Mouse (Mus musculus) testis, adult 2 months (tissue): ENCODE data around the gene Rptor. TPM values are rescaled to one million over a fixed set of nuclear protein-coding genes. Genes with fewer than 3 reads are reported as not detected.

ENCODE experiments used
- H3K27ac ChIP-seq: fragments of 200-500 bp; 2 replicates; pipeline ENCODE4 v1.5.1; 2012; ENCODE audit warnings: low read depth, low read length; ENCODE audit not compliant: control insufficient read depth, insufficient read depth
- H3K27me3 ChIP-seq: fragments of 200-500 bp; 2 replicates; pipeline ENCODE4 v1.6.1; 2012; ENCODE audit warnings: mild to moderate bottlenecking, low read length, moderate library complexity; ENCODE audit not compliant: control insufficient read depth, insufficient read depth
- H3K36me3 ChIP-seq: fragments of 200-500 bp; 2 replicates; pipeline ENCODE4 v1.6.1; 2012; ENCODE audit warnings: mild to moderate bottlenecking, low read length; ENCODE audit not compliant: control insufficient read depth, insufficient read depth
- H3K4me1 ChIP-seq: fragments of 200-500 bp; 2 replicates; pipeline ENCODE4 v1.6.1; 2012; ENCODE audit warnings: low read length; ENCODE audit not compliant: control insufficient read depth, insufficient read depth
- H3K4me3 ChIP-seq: fragments of 200-500 bp; 2 replicates; pipeline ENCODE4 v1.5.1; 2012; ENCODE audit warnings: low read depth, mild to moderate bottlenecking, low read length, moderate library complexity, mixed read lengths; ENCODE audit not compliant: control insufficient read depth
- CTCF ChIP-seq: fragments of 200-500 bp; IDR thresholded peaks from 2 replicates; pipeline ENCODE4 v1.5.1; 2012; ENCODE audit warnings: low read depth, mild to moderate bottlenecking, inconsistent platforms, low read length, moderate library complexity; ENCODE audit not compliant: control insufficient read depth, insufficient read depth, insufficient replicate concordance
- POLR2A ChIP-seq: fragments of 200-500 bp; IDR thresholded peaks from 2 replicates; pipeline ENCODE4 v1.6.1; 2012; ENCODE audit warnings: low read depth, mild to moderate bottlenecking, inconsistent platforms, low read length, moderate library complexity; ENCODE audit not compliant: control insufficient read depth
- polyA plus RNA-seq: library from polyadenylated mRNA; depleted of rRNA; stranded (reverse); fragments of >200 nt; gene quantifications from 2 replicates; pipeline ENCODE4 v1.2.3, GENCODE M21; 2012

Rptor gene
- polyA plus RNA-seq, 1 experiment: 25.4 TPM

- H3K27me3 ChIP-seq: no peaks in the 10 kb centered on the region
- H3K27ac ChIP-seq: no peak overlapping the region
- no peaks in the 10 kb centered on the region for H3K4me1 ChIP-seq
- TF ChIP-seq CTCF (no peak), POLR2A (no peak)
- no peaks in the 10 kb centered on the region for H3K36me3 ChIP-seq
- no peak overlapping the region for H3K4me3 ChIP-seq
These were observed 89.6 kb downstream of the Rptor start for GRCm38 (mm10) chr11:119692196-119692910.

DNA sequence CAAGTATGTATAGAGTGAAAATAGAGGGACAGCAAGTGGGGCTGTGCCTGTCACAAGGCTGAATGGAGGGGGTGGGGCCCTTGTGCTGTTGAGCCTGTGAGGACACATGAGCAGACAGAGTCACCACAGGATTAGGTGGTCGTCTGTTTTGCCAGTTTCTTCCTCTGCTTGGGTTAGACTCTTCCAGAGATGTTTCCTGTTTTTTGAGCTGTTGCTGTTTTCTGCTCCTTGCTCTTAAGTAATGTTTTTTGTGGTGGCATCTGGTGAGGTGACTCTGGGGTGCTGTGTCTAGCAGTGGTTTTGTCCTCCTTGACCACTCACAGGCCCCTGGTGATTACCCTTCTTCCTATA, 90.2 kb downstream of the Rptor start:
- no peak overlapping the region for H3K4me3 ChIP-seq
- H3K27ac ChIP-seq: no peak overlapping the region
- no peaks in the 10 kb centered on the region for H3K27me3 ChIP-seq
- TF ChIP-seq CTCF: no peak
- no peak for TF ChIP-seq POLR2A
- H3K36me3 ChIP-seq: no peaks in the 10 kb centered on the region
- no peaks in the 10 kb centered on the region for H3K4me1 ChIP-seq

DNA sequence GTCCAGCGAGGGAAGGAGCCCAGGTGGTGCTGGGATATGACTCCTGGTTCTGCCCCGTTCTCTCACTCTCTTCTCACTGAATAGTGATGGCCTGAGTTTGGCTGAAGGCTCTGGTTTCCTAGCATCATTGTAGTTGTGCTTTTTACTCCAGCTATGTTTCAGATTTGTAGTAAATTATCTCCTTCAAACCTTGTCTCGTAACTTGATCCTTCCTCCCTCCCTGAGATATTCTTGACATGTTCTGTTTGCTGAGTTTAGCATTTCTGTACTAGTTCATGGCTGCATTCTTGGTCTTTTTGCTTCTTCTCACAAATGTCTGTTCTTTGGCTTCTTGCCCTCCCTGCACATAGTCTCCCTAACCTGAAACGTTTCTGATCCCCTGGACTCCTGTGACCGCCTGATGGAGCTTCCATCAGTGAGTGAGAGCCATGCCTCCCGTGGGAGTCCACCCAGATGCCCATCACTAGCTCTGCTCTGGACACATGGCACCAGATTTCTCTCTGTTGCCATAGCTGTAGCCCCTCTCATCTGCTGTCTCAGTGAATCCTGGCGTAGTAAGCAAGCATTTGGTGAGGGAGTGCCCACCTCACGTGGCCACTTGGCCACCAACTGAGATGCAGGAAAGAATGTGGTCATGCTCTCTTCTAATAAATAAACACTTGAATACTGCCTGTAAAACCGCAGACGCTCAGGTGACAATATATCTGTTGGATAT, 91.6 kb downstream of the Rptor start:
- no peaks in the 10 kb centered on the region for H3K36me3 ChIP-seq
- TF ChIP-seq CTCF: no peak
- no peak for TF ChIP-seq POLR2A
- H3K4me3 ChIP-seq: no peak overlapping the region
- H3K4me1 ChIP-seq: no peaks in the 10 kb centered on the region
- H3K27me3 ChIP-seq: no peaks in the 10 kb centered on the region
- no peak overlapping the region for H3K27ac ChIP-seq

DNA sequence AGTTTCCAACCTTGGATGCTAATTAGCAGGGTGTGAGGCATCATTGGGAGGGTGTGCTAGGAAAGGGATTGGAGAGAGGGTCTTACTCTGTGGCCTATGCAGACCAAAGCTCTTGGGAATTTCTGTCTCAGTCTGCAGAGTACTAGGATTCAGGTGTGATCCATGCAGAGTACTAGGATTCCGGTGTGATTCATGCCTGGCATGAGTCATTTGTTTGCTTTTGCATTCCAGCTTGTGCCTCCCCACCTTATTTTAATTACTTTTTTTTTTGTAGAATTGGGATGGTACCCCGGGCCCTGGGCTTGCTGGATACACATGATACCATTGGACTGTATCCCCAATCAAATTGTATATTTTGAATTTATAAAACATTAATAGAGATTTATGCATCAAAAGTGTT, 93.7 kb downstream of the Rptor start:
- H3K36me3 ChIP-seq: no peaks in the 10 kb centered on the region
- no peak for TF ChIP-seq POLR2A
- TF ChIP-seq CTCF: no peak

DNA sequence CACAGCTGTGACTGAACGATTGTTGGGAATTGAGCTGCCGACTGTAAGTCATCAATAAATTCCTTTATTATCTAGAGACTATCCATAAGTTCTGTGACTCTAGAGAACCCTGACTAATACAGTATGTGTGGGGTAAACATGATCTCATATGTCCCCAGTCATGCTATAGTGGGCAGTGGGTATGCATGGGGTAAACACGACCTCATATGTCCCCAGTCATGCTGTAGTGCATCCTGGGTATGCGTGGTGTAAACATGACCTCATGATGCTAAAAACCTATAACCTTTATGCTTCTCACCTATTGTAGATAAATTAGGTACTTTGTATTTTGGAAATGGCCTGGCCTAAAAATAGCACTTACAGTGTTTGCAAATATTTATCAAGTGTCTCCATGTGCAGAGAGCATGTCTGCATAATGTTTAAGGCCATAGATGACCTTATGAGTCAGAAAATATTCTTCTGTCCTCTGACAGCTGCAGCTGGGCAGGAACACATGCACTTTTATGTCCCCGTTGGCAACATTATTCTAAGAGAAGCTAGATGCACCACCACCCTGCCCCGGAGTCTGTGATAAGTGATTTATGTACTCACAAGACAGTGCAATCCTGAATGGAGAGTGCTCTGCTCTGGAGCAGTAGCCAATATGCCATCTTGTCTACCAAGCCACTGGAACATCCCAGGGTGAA, 102.8 kb downstream of the Rptor start:
- Histone ChIP-seq H3K4me1 (no peaks in the 10 kb centered on the region), H3K4me3 (no peak overlapping the region), H3K36me3 (no peaks in the 10 kb centered on the region), H3K27ac (no peak overlapping the region), H3K27me3 (no peaks in the 10 kb centered on the region)
- TF ChIP-seq CTCF: no peak

More for the DNA sequence above, 93.7 kb downstream of the Rptor start:
- Histone ChIP-seq H3K4me3 (no peak overlapping the region), H3K4me1 (no peaks in the 10 kb centered on the region), H3K27me3 (no peaks in the 10 kb centered on the region), H3K27ac (no peak overlapping the region)

GRCm38 (mm10) chr11:119707259-119707658, 104.6 kb downstream of the Rptor start:
- Histone ChIP-seq H3K27me3 (no peaks in the 10 kb centered on the region), H3K4me1 (no peaks in the 10 kb centered on the region), H3K4me3 (no peak overlapping the region), H3K36me3 (no peaks in the 10 kb centered on the region), H3K27ac (no peak overlapping the region)
- TF ChIP-seq POLR2A (no peak), CTCF (no peak)

GRCm38 (mm10) chr11:119709239-119709638, 106.5 kb downstream of the Rptor start:
- Histone ChIP-seq H3K4me3 (no peak overlapping the region), H3K27ac (no peak overlapping the region), H3K36me3 (no peaks in the 10 kb centered on the region), H3K27me3 (no peaks in the 10 kb centered on the region), H3K4me1 (no peaks in the 10 kb centered on the region)
- TF ChIP-seq POLR2A: no peak
- TF ChIP-seq CTCF: no peak
